Mouse (Mus musculus) layer of hippocampus, postnatal 25 days (tissue): ENCODE data around the gene 1700001J03Rik. TPM values are rescaled to one million over a fixed set of nuclear protein-coding genes. Genes with fewer than 3 reads are reported as not detected.
"Not testable (repeated sequence)": the region's sequence is repeated elsewhere in the genome, so short reads cannot be mapped to it uniquely, and the experiment has no call there.

ENCODE experiments used
- DNase-seq, 2 experiments: peaks; one replicate each; pipeline ENCODE4 v3.0.0; 2022; ENCODE audit warnings: mixed read lengths in 2 of 2, low spot score in 1 of 2; ENCODE audit errors: extremely low spot score in 1 of 2
- total RNA-seq, 2 experiments: library from RNA; stranded (reverse); gene quantifications; 2 replicates each; pipeline ENCODE4 v1.2.3; 2021

1700001J03Rik gene
- total RNA-seq = 1 to 10 TPM in 1 of 2 experiments, under 1 TPM in 1; 0.59 to 1.2 TPM

DNA sequence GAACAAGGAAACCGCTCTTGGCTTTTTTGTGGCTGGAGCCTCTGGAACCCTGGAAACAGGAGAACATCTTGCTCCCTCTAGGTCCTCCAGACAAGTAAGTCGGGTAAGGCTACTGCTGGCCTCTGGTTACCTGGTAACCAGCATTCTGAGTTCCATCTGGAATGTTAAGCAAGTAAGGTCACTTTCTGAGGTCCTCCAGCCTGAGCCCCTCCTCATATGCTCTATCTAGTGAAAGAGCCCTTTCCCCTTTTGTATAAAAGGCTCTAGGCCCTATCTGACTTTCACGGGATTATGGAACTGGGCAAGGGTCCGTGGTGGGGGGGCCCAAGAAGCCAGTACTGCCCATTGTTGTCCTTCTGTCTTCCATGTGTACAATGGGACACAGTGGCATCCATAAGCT lies at the start of gene 1700001J03Rik:
Gene 1700001J03Rik, minus strand, starts transcription at position 101 of the 400 bp plus-strand sequence.
- not testable (repeated sequence) for DNase-seq

DNA sequence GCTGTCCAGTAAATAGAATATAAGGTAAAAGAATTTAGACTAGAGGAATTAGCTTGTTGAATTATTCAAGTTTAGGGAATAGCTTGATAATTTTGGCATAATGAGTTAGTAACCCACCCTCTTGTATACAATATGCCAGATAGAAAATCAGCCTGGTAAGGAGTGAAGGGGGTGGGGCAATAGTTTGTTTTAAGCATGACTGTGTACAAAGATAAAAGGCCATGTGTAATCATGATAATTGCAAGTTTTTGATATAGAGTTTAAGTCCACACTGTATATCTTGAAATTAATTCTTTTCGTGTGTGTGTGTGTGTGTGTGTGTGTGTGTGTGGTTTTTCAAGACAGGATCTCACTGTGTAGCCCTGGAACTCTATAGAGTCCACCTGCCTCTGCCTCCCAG lies 49.2 kb upstream of the 1700001J03Rik start:
- no peak for DNase-seq

DNA sequence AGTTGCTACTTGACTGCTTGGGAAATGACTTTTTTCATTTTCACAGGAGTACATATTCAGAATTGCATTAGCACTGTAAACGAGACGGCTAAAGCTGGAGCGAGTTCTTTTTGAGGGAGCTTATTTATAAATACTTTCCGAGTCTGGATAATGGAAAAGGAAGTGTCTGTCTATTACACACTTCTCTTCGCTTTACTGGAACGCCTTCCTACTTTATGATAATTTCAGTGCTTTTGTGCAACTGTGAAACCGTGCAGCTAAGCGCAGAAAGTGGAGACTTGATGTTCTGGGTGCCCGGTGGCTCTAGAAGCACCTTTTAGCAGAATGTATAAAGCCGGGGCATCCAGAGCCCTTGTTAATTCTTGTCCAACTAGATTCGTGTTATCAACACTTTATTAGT lies 47.7 kb upstream of the 1700001J03Rik start:
- no peak for DNase-seq

DNA sequence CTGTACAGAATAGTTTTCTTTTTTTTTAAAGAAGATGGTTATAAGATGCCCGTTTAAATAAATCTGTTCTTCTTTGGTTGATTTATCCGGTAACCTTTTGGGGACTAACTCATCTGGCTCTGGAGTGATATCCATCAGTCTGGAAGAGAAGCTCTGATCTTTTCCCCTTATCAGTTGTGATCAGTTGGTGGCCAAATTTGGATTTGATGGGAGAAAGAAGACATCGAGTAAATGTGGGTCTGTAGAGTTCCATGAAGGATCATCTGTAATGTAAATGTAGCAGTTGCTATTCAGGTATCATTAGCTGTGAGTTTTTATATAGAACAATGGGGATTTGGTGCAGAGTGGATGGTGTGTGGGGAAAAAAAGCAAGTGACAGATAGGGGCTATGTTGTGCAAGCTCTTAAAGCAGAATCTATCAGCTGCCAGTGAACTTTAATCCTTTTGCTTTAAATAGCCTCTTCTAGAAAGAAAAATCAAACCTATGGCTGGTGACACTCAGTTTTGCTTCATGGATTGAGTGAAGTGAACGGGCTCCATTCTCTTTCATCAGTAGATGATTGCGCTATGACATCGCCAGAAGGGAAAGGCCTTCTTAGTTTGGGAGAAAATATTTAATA lies 47.1 kb upstream of the 1700001J03Rik start:
- no peak for DNase-seq

DNA sequence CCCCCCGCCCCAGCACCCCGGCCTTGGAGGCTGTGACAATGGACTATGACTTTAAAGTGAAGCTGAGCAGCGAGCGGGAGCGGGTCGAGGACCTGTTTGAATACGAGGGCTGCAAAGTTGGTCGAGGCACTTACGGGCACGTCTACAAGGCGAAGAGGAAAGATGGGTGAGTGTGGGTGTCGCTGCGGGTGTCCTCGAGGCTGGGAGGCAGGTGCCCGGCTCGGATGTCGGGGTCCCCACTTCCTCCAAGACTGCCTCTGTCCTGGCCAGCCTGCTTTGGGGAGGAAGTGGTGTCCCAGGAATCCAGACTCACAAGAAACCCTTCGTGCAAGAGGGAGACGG lies 46.5 kb upstream of the 1700001J03Rik start:
- peak in 1 of 2 experiments; percentile 13 for DNase-seq

DNA sequence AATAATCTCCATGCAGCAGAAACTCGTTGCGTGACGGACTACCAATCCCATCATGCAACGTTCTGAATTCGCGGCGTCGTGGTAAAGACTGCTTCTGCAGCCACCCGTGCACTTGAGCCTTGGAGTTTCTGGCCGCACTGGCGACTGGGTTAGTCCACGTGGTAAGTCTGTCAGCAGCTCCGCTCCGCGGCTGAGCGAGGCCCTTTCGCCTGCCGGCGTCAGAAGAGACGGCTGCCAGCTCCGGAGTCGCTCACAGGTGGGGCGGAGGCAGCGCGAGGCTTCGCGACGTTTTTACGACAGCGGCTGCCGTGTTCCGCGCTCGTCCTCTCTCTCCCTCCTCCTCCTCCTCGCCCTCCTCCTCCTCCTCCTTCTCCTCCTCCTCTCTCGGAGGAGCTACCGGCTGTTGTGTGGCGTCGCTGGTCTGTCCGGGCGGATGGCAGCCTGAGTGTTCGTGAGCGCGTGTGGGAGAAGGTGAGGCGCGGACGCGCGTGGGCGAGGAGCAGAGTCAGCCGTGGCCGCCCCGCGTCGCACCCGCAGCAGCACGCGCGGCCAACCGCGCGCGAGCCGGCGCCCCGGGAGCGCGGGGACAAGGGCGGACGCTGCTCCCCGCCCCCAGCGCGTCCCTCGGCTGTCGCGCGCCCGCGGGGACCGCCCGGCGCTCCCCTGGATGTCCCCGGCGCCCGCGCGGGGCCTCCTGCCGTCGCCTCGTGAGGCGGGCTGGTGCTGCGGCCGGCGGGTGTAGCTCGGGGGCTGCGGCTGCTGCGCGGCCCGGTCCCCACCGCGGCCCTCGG lies 46.0 kb upstream of the 1700001J03Rik start, which contains the start of gene Cdk8:
Gene Cdk8, plus strand, starts transcription at position 367 of the 791 bp plus-strand sequence.
- DNase-seq = peak; percentile 88 to 91

DNA sequence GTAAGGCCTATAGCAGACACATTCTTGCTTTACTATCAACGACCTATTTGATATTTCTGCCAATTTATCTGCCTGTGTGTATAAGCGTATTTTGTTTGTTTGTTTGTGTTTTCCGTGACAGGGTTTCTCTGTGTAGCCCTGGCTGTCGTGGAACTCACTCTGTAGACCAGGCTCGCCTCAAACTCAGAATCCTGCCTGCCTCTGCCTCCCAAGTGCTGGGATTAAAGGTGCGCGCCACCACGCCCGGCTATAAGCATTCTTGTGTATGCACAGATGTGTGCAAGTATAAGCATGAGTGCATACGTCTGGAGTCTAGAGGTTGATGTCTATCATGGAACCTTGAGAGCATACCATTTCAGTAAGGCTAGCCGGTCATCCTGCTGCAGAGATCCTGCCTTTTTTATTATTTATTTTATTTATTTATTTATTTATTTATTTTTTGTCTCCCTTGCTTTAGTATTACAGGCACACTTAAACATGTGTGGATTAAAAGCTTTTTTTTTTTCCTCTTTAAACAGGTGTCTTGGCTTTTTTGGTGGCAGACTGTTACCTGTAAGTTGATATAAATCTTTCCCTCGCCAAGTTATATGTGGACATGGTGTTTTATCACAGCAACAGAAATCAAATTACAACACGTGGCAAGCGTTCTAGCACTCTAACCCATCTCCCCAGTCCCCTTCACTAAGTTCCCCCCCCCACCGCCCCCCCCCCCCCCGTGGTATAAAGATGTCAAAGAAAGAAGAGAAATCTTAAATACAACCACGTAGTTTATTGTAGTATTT lies 45.0 kb upstream of the 1700001J03Rik start:
- DNase-seq = no peak

DNA sequence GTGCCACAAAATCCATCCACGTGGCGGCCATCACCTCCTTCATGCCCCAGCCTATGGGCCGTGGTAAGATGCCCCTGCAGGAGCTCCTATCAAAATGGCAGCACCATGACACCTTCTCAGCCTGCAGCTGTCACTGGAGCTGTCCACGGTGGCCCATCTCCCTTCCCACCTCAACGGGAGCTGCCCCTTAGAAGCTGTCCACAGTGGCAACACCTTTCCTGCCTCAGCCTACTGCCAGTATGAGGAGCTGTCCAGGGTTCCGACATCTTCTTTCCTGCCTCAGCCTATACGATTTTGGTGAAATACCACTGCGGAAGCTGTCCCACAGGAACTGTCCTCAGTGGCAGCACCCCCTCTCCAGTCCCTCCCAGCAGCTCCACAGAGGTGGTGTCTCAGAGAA lies 42.4 kb upstream of the 1700001J03Rik start:
- no peak for DNase-seq

DNA sequence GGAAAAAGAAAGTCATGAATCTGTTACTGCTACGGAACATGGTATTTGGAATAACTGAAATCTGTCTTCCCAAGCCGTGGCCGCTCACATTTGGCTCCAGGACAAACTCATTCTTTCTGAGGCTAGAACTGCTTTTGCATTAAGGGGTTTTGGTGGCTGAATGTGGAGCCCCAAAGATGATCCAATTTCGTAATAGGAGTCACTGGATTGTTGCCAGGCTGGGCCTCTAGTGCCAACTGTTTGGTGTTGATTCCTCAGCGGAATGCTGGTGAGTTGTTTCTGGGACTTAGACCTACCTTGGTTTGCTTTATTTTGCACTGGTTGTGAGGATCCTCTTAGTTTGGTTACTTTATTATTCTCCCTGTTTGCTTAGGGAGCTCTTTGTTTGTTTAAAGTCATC lies 38.7 kb upstream of the 1700001J03Rik start:
- peak in 1 of 2 experiments; percentile 20 for DNase-seq

DNA sequence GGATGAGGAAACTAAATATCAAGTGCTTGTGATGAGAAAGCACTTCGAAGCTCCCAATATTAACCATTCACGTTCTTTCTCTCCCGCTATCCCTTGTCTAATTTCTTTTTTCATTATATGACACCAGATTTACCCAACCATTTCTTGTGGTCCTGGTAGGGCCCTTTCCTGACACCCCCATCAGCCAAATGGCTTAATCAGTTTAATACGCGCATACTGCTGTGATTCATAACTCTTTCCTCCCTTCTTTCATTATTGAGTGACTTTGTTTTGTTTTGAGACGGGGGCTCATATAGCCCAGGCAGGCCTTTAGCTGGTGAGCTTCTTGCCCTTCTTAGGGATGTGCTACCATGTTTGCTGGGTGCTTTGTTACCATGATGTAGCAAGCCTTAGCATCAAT lies 36.6 kb upstream of the 1700001J03Rik start:
- no peak for DNase-seq

DNA sequence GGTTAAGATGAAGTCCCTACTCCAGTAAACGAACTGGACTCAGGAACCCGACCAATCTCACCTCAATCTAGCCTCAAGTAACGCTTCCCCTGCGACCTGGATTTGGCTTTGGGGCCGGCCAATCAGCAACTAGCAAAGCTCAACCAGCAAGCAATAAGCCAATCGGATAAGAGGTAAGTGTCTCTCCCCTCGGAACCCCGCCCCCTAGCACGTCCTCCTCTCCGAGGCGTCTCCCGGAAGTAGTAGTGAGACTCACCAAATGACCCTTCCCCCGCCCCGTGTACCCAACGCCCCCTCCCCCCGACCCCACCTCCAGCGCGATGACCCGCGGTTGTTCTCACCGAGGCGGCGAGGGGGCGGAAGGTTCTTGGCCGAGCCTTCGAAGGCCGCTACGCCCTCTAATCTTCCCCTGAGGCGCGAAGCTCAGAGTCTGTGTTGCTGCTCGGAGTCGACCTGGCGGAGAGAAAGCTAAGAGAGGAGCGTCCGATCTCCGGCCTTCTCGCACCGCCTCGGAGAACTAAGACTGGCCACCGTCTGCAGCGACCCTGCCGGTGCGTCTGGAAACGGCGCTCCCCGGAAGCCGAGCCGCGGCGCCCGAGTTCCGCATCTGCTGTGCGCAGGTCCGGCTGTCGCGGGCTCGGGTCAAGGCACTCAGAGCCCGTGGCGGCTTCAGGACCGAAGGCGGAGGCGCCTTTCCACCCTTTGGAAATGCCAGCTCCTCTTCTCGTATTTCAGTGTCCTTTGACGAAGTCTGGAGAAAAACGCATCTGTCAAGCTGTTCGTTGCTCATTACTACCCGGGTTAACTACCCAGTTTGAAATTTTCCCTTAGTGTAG lies 36.0 kb upstream of the 1700001J03Rik start, which contains the start of gene Rnf6:
Gene Rnf6, minus strand, starts transcription at position 677 of the 836 bp plus-strand sequence.
- peak; percentile 78 to 85 for DNase-seq

DNA sequence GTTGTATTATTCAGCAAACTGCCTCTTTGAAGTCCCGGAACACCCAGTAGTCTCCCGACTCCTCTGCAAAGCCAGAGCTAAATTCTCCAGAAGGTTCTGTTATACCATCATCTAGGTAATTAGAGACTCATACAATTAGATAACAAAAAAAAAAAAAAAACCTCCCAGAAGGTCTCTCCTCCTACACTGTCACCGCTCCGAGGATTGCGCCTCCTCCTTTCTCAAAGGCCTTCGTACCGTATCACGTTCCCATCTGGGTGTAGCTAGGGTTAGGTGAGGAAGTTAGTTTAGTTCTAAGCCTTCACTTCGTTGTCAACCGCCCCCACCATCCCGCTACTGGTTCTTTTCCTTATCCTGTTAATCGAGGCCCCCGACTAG lies 35.4 kb upstream of the 1700001J03Rik start:
- no peak for DNase-seq

DNA sequence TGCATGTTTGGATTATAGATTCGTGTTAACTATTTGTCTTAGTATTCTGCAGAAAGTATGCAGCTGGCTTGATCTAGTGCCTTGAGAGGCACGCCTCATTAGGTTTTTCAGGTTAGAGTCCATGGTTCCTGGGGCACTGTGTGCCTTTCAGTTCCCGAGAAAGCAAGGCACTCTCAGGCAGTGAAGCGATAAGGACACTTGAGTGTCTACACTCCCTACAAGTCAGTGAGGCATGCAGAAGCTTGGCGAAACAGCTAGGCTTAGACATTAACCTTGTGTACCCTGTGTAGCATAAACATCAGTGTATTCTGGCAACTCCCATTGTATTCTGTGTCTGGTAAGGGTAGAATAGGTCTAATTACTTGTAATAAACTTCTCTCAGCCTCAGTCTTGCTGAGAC lies 20.4 kb upstream of the 1700001J03Rik start:
- no peak for DNase-seq

DNA sequence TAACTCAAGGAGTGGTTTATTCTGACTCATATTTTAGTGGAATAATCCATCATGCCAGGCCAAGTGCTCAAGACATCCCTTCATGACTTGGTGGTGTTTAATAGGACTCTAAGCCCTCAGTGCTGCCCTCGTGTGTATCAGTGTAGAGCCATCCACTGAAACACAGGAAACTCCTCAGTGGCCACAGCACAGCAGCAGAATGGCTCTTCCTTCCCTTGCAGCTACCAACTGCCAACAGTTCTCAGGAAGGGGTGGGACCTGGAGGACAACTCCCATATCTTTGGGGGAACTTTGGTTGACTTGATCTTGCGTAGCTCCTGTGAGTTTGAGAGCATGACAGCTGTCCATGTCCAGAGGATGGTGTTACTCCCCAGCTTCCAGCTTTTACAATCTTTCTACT lies 18.8 kb upstream of the 1700001J03Rik start:
- no peak for DNase-seq

DNA sequence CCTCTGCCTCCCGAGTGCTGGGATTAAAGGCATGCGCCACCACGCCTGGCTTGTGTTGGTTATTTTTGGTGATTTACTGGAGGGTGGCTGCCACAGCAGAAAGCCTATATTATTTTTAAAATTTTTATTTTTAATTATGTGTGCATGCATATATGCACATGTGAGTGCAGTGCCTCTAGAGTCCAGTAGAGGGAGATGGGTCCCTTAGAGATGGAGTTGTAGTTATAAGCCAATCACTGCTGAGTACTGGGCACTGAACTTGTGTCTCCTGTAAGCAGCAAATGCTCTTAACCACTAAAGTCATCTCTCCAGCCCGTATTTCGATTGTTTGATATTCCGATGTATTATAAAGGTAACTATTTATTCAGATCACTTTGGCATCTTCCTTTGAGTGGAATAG lies 15.5 kb upstream of the 1700001J03Rik start:
- no peak for DNase-seq

DNA sequence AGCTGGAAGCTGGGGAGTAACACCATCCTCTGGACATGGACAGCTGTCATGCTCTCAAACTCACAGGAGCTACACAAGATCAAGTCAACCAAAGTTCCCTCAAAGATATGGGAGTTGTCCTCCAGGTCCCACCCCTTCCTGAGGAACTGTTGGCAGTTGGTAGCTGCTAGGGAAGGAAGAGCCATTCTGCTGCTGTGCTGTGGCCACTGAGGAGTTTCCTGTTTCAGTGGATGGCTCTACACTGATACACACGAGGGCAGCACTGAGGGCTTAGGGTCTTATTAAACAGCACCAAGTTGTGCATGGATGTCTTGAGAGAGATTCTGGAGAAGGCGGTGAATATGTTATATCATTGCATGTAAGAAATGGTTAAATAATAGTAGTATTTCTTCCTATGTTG lies 14.4 kb upstream of the 1700001J03Rik start:
- DNase-seq = no peak

DNA sequence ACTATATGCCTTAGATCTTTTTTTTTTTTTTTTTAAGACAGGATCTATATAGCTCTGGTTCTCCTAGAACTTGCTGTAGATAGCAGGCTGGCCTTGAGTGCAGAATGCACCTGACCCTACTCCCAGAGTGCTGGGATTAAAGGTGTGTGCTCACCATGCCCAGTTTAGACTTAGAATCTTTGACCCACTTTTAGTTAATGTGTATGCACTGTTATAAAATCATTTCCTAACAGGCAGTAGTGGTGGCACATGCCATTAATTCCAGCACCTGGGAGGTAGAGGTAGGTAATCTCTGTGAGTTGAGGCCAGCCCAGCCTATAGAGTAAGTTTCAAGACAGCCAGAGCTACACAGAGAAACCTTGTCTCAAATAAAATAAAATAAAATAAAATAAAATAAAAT lies 14.0 kb upstream of the 1700001J03Rik start:
- no peak for DNase-seq

DNA sequence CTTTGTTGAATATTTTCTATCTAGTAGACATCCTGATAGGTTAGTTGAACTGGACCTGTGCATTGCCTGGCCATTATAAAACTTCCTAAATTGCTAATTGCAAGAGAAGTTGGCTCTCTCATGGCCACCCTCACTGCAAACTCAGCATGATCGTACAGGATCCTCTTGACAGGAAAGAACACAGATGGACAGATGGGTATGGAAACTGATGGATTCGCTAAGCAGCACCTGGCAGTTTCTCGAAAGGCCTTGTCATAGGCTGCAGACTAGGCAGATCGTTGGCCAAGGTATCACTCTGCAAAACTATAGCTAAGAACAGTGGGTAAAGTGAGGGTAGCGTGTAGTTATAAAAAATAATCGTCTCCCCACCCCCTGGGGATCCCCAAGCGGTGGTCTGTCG lies 8.3 kb upstream of the 1700001J03Rik start:
- DNase-seq = no peak

DNA sequence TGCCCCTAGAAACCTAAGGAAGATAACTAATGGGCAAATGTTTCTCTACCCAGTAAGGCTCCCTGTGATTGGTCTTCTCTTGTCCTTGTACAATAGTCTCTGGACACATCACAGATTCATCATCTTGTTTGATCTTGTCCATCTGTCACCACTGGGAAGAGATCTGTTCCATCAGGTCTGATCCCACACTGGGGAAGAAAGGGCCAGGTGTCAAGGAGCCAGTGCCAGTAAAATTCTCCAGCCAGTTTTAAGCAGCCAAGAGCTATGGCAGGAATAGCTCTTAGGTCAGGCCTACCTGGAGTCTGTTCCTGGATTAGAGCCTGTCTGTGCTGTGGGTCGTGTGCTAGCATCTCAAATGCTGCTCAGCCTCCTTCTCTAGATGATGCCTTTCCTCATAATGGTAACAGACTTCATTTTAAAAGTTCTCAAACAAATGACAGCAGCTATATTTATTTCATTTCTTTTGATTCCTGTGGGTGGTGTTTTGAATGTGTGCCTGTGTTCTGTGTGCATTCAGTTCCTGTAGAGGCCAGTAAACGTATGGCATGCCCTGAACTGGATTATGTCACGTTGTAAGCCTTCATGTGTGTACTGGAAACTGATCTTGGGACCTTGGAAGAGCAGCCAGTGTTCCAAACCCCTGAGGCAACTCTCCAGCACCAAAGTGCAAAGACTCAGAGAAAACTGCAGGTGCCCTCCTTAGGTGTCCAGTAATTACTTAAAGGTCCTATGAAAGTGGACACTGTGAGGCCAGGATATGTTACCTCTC lies 5.6 kb upstream of the 1700001J03Rik start:
- DNase-seq = no peak

DNA sequence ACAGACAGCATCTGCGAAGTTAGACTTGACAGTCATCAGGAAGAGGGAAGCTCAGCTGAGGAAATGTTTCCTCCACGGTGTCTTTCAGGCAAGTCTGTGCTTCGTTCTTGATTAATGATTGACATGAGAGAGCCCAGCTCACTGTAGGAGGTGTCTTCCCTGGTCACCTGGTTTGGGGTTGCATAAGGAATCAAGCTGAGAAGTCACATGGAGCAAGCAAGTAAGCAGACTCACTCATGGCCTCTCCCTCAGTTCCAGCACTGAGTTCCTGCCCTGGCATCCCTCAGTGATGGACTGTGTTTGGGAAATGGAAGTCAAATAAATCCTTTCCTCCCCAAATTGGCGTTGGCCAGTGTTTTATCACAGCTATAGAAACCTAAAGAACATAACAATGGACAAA lies 5.0 kb upstream of the 1700001J03Rik start:
- no peak for DNase-seq
